In genomic region chr14:47651272-47651671, GRCm38 (mm10) we compare ENCODE assay signal across 25 mouse cellular contexts. TPM values are rescaled to one million over a fixed set of nuclear protein-coding genes. Genes with fewer than 3 reads are reported as not detected.
A peak's percentile ranks its signal among the peaks of the same experiment; 100 is the strongest.
DNase-seq lines count a peak whose midpoint lies in the region; ATAC-seq lines count a peak whose summit lies in the region.
"Had no signal": no experiment of that assay in that cellular context is flagged by ENCODE, and none has a peak within 500 bp of the region (broad histone marks: within the 10 kb centered on the region; RNA-seq: fewer than 3 reads in every experiment).

No protein-coding gene starts in this region.

- no peak for ATAC-seq in heart, embryonic 13.5 days (ENCODE audit: extremely low read depth, insufficient number of reproducible peaks, low FRiP score, low TSS enrichment)
- ATAC-seq in hindbrain, embryonic 14.5 days (ENCODE audit: low FRiP score) = no peak
- ATAC-seq in hindbrain, embryonic 12.5 days (ENCODE audit: low FRiP score) = no peak
- no peak for ATAC-seq in midbrain, embryonic 15.5 days (replicated peaks)
- ATAC-seq in midbrain, embryonic 11.5 days (ENCODE audit: low FRiP score) = no peak
- ATAC-seq: forebrain, embryonic 13.5 days; intestine, postnatal 0 days; liver, postnatal 0 days; midbrain, embryonic 16.5 days had no signal

- no peak overlapping the region for H3K4me3 ChIP-seq in heart, embryonic 13.5 days
- no peak overlapping the region for H3K4me3 ChIP-seq in hindbrain, embryonic 14.5 days (replicated peaks; ENCODE audit: low read length)
- H3K4me3 ChIP-seq in hindbrain, embryonic 12.5 days = no peak overlapping the region
- H3K4me3 ChIP-seq in midbrain, embryonic 15.5 days = no peak overlapping the region
- no peak overlapping the region for H3K4me3 ChIP-seq in midbrain, embryonic 11.5 days (ENCODE audit: low read depth, low read length)
- H3K4me3 ChIP-seq: limb, embryonic 12.5 days; megakaryocyte, embryonic 14.5 days; neural tube, embryonic 12.5 days had no signal

- DNase-seq in heart, postnatal 36 days = no peak
- DNase-seq in hindbrain, embryonic 14.5 days (ENCODE audit: low spot score) = no peak
- no peak for DNase-seq in midbrain, embryonic 11.5 days (ENCODE audit: low spot score, missing footprints)
- no peak for DNase-seq in lung, postnatal 36 days
- DNase-seq: adrenal gland, adult 8-10 months; B cell, adult 2 months; cerebellum, adult 2 months; cerebellum, postnatal 14 days; gastrocnemius, postnatal 25 days; heart, adult 2 months; kidney, postnatal 25 days; liver, postnatal 0 days; lung, postnatal 4 days; right cerebral cortex, adult 18-20 months; spleen, adult 18-20 months; thymus, postnatal 14 days had no signal

- intact Hi-C loops in heart, postnatal 36 days (cut with DNase I) = no loop called here

- H3K9ac ChIP-seq in heart, embryonic 13.5 days = peak overlapping the region; percentile 10; the same call in 1 of the 2 replicates
- H3K9ac ChIP-seq in hindbrain, embryonic 14.5 days = no peak overlapping the region
- H3K9ac ChIP-seq in hindbrain, embryonic 12.5 days = no peak overlapping the region
- no peak overlapping the region for H3K9ac ChIP-seq in midbrain, embryonic 15.5 days
- no peak overlapping the region for H3K9ac ChIP-seq in midbrain, embryonic 11.5 days (ENCODE audit: low read length)
- H3K9ac ChIP-seq: forebrain, embryonic 13.5 days; limb, embryonic 12.5 days; liver, postnatal 0 days; neural tube, embryonic 12.5 days had no signal

- WGBS in heart, embryonic 13.5 days = 78% methylated on average over 4 of the region's 4 CpGs
- 85% methylated on average over 4 of the region's 4 CpGs for WGBS in hindbrain, embryonic 14.5 days
- 90% methylated on average over 4 of the region's 4 CpGs for WGBS in hindbrain, embryonic 12.5 days
- 86% methylated on average over 4 of the region's 4 CpGs for WGBS in midbrain, embryonic 15.5 days
- WGBS in midbrain, embryonic 11.5 days = 89% methylated on average over 4 of the region's 4 CpGs

- no peak overlapping the region for H3K27ac ChIP-seq in heart, embryonic 13.5 days (replicated peaks)
- H3K27ac ChIP-seq in hindbrain, embryonic 14.5 days = no peak overlapping the region
- H3K27ac ChIP-seq in hindbrain, embryonic 12.5 days = no peak overlapping the region
- H3K27ac ChIP-seq in midbrain, embryonic 15.5 days = no peak overlapping the region
- H3K27ac ChIP-seq in midbrain, embryonic 11.5 days (ENCODE audit: low read depth, low read length) = no peak overlapping the region
- H3K27ac ChIP-seq: forebrain, embryonic 13.5 days; heart, adult 2 months; limb, embryonic 12.5 days; neural tube, embryonic 12.5 days had no signal

- peaks cover 29% of the 10 kb centered on the region for H3K4me1 ChIP-seq in heart, embryonic 13.5 days
- peaks cover 18% of the 10 kb centered on the region for H3K4me1 ChIP-seq in hindbrain, embryonic 14.5 days (replicated peaks; ENCODE audit: control insufficient read depth, insufficient read depth, low read length)
- H3K4me1 ChIP-seq in hindbrain, embryonic 12.5 days = peaks cover 12% of the 10 kb centered on the region
- H3K4me1 ChIP-seq in midbrain, embryonic 15.5 days = peaks cover 17% of the 10 kb centered on the region
- peaks cover 11% of the 10 kb centered on the region for H3K4me1 ChIP-seq in midbrain, embryonic 11.5 days (ENCODE audit: control insufficient read depth, insufficient read depth, low read length)

- no peaks in the 10 kb centered on the region for H3K27me3 ChIP-seq in heart, embryonic 13.5 days (replicated peaks)
- H3K27me3 ChIP-seq in hindbrain, embryonic 14.5 days (ENCODE audit: control insufficient read depth, insufficient read depth, low read length) = no peaks in the 10 kb centered on the region
- no peaks in the 10 kb centered on the region for H3K27me3 ChIP-seq in hindbrain, embryonic 12.5 days
- H3K27me3 ChIP-seq in midbrain, embryonic 15.5 days (replicated peaks) = no peaks in the 10 kb centered on the region
- no peaks in the 10 kb centered on the region for H3K27me3 ChIP-seq in midbrain, embryonic 11.5 days (ENCODE audit: control insufficient read depth, insufficient read depth, low read length)
- H3K27me3 ChIP-seq: limb, embryonic 12.5 days; megakaryocyte, embryonic 14.5 days; neural tube, embryonic 12.5 days had no signal

- H3K4me2 ChIP-seq in heart, embryonic 13.5 days = peak overlapping the region; percentile 76
- H3K4me2 ChIP-seq in hindbrain, embryonic 14.5 days (replicated peaks) = peak overlapping the region; percentile 55; the same call in 1 of the 2 replicates
- H3K4me2 ChIP-seq in hindbrain, embryonic 12.5 days (replicated peaks) = no peak overlapping the region
- peak overlapping the region; percentile 85; the same call in 1 of the 2 replicates for H3K4me2 ChIP-seq in midbrain, embryonic 15.5 days
- H3K4me2 ChIP-seq in midbrain, embryonic 11.5 days = no peak overlapping the region

- peaks cover 3% of the 10 kb centered on the region; the same call in 1 of the 2 replicates for H3K36me3 ChIP-seq in heart, embryonic 13.5 days
- H3K36me3 ChIP-seq in hindbrain, embryonic 14.5 days (replicated peaks; ENCODE audit: control insufficient read depth, insufficient read depth) = no peaks in the 10 kb centered on the region
- H3K36me3 ChIP-seq in hindbrain, embryonic 12.5 days = 0 out of 2 replicates have a peak, but pooled peaks cover 2% of the 10 kb centered on the region
- H3K36me3 ChIP-seq in midbrain, embryonic 15.5 days (replicated peaks) = no peaks in the 10 kb centered on the region
- no peaks in the 10 kb centered on the region for H3K36me3 ChIP-seq in midbrain, embryonic 11.5 days (ENCODE audit: control insufficient read depth, insufficient read depth, low read length)
- H3K36me3 ChIP-seq: neural tube, embryonic 12.5 days had no signal

- H3K9me3 ChIP-seq in heart, embryonic 13.5 days = no peaks in the 10 kb centered on the region
- H3K9me3 ChIP-seq in hindbrain, embryonic 14.5 days (ENCODE audit: control insufficient read depth, low read length) = no peaks in the 10 kb centered on the region
- no peaks in the 10 kb centered on the region for H3K9me3 ChIP-seq in hindbrain, embryonic 12.5 days (replicated peaks)
- no peaks in the 10 kb centered on the region for H3K9me3 ChIP-seq in midbrain, embryonic 15.5 days
- no peaks in the 10 kb centered on the region for H3K9me3 ChIP-seq in midbrain, embryonic 11.5 days (ENCODE audit: control insufficient read depth, low read length)
- H3K9me3 ChIP-seq: forebrain, embryonic 13.5 days; limb, embryonic 12.5 days; megakaryocyte, embryonic 14.5 days; neural tube, embryonic 12.5 days had no signal

RNA-seq across cellular contexts. Expression of gene Ktn1, which starts 3.0 kb away (rescaled TPM):
- polyA plus RNA-seq in heart, embryonic 13.5 days (2015; fragmentation: Nextera tagmentation; extraction: Ambion mirVana) = 58.5 and 65.1 TPM in 2 replicates
- 100 to 1,000 TPM; 205 to 218 TPM for total RNA-seq in heart, postnatal 36 days (2021)
- 77.1 and 84.9 TPM in 2 replicates for polyA plus RNA-seq in hindbrain, embryonic 14.5 days (2014; fragmentation: Nextera tagmentation; extraction: Ambion mirVana)
- polyA plus RNA-seq in hindbrain, embryonic 12.5 days (2016; fragmentation: Nextera tagmentation; extraction: Ambion mirVana) = 90.4 and 94.9 TPM in 2 replicates
- polyA plus RNA-seq in midbrain, embryonic 15.5 days (2015; fragmentation: Nextera tagmentation; extraction: Ambion mirVana) = 57.6 and 65.8 TPM in 2 replicates
- 111 and 118 TPM in 2 replicates for polyA plus RNA-seq in midbrain, embryonic 11.5 days (2014; fragmentation: Nextera tagmentation; extraction: Ambion mirVana)

Comparison
In these comparisons a context has a peak if more than half of its experiments do, and no peak if none do; other contexts are left out.
1. H3K4me2 ChIP-seq: peak in heart, embryonic 13.5 days (single experiment), hindbrain, embryonic 14.5 days (single experiment) and midbrain, embryonic 15.5 days (single experiment); none in hindbrain, embryonic 12.5 days (single experiment) and midbrain, embryonic 11.5 days (single experiment).